Mouse (Mus musculus): ENCODE measurements around the gene Lekr1.

DNA sequence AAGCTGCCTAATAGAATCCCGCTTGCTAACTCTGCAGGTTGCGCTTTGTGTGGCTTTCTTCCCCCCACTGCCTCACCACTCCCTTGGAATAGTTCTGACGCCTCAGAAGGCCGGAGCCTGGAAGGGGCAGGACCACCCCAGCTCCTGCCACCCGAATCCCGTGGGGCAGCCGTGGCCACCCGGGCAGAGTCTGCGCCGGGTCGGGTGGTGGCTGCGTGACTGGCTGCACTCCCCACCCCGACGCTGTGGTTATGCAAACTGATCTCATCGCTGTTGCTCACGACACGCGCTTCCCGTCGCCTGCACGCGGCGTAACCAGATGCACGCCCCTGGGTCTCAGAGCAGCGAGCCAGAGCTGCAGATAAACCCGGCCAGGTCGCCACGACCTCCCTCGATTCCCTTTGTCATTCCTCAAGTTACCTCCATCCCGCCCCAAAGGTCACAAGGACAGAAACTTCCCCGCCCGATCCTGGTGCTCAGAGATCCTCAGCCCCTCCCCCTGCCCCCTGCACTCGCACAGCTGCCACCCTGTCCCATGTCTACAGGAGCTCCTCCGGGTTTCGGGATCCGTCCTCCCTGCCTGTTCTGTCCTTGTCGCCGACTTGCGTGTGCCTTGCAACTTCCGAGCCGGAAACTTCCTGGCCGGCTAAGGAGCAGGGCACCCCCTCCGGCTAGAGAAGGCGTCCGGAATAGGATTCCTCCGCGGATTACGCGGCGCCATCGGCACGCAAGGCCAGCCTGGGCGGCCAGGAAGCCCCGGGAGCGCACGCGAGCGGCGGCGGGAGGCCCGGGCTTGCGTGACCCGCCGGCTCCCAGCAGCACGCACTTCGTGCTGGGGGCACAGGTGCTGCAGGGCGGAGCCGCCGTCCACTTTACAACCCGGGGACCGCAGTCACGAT is 7.1 kb upstream of the Lekr1 start:
- no peak for TF ChIP-seq MAFK (IDR thresholded peaks at IDR 0.05; ENCODE audit: insufficient read depth, low read depth, low read length)
- TF ChIP-seq HCFC1 (IDR thresholded peaks at IDR 0.05; ENCODE audit: borderline replicate concordance, insufficient read depth, low read length): peak; percentile 15
- TF ChIP-seq ZNF384 (IDR thresholded peaks at IDR 0.05; ENCODE audit: low read depth, low read length): no peak
- no peak for TF ChIP-seq CHD2 (IDR thresholded peaks at IDR 0.05; ENCODE audit: low read depth, low read length)
